Mouse (Mus musculus) layer of hippocampus, adult 18-20 months (tissue): ENCODE measurements around the gene Pfdn6. TPM values are rescaled to one million over a fixed set of nuclear protein-coding genes. Genes with fewer than 3 reads are reported as not detected.
"Not testable (repeated sequence)": the region's sequence is repeated elsewhere in the genome, so short reads cannot be mapped to it uniquely, and the experiment has no call there.

ENCODE experiments used
- DNase-seq, 2 experiments: peaks; one replicate each; pipeline ENCODE4 v3.0.0; 2022; ENCODE audit warnings: low spot score in 2 of 2
- total RNA-seq, 2 experiments: library from RNA; stranded (reverse); gene quantifications; 2 replicates each; pipeline ENCODE4 v1.2.3; 2021

Pfdn6 gene
- total RNA-seq, 2 experiments from 2014 or later: 94.9 to 95.8 TPM

- no peak for DNase-seq
Observed at GRCm38 (mm10) chr17:33916847-33917655, 23.1 kb downstream of the Pfdn6 start.

GRCm38 (mm10) chr17:33916294-33916693 is 23.8 kb downstream of the Pfdn6 start:
- no peak for DNase-seq

GRCm38 (mm10) chr17:33915671-33916250 is 24.4 kb downstream of the Pfdn6 start, which contains the start of the genes Tapbp and Zbtb22:
Gene Tapbp (plus strand): TSS chr17:33915899.
Gene Zbtb22 (plus strand): TSS chr17:33915904.
- DNase-seq: peak; percentile 96 to 98

- DNase-seq: no peak
Observed at GRCm38 (mm10) chr17:33914969-33915391, 25.2 kb downstream of the Pfdn6 start.

GRCm38 (mm10) chr17:33913905-33914304 is 26.2 kb downstream of the Pfdn6 start:
- DNase-seq: no peak

- DNase-seq: no peak
Observed at GRCm38 (mm10) chr17:33913264-33913663, 26.9 kb downstream of the Pfdn6 start.

- no peak for DNase-seq
Observed at GRCm38 (mm10) chr17:33911813-33912414, 28.2 kb downstream of the Pfdn6 start.

- DNase-seq: no peak
Observed at GRCm38 (mm10) chr17:33911052-33911812, 28.9 kb downstream of the Pfdn6 start.

GRCm38 (mm10) chr17:33910346-33911051 is 29.6 kb downstream of the Pfdn6 start:
- DNase-seq: no peak

- no peak for DNase-seq
Observed at GRCm38 (mm10) chr17:33909869-33910250, 30.3 kb downstream of the Pfdn6 start.

GRCm38 (mm10) chr17:33909077-33909868 is 30.9 kb downstream of the Pfdn6 start, which contains the start of gene Daxx:
Gene Daxx (plus strand): TSS chr17:33909414.
- peak; percentile 99 for DNase-seq

GRCm38 (mm10) chr17:33908331-33909076 is 31.6 kb downstream of the Pfdn6 start:
- peak in 1 of 2 experiments; percentile 60 for DNase-seq

GRCm38 (mm10) chr17:33904835-33905234 is 35.3 kb downstream of the Pfdn6 start, which contains the start of gene Platr17:
Gene Platr17 (plus strand): TSS chr17:33905135.
- not testable (repeated sequence) for DNase-seq

GRCm38 (mm10) chr17:33903911-33904651 is 36.1 kb downstream of the Pfdn6 start:
- not testable (repeated sequence) for DNase-seq

- no peak for DNase-seq
Observed at GRCm38 (mm10) chr17:33902491-33902890, 37.7 kb downstream of the Pfdn6 start.

GRCm38 (mm10) chr17:33902079-33902478 is 38.1 kb downstream of the Pfdn6 start:
- DNase-seq: no peak

GRCm38 (mm10) chr17:33901653-33902052 is 38.5 kb downstream of the Pfdn6 start:
- DNase-seq: no peak

- no peak for DNase-seq
Observed at GRCm38 (mm10) chr17:33900989-33901314, 39.2 kb downstream of the Pfdn6 start.
